Mouse (Mus musculus): ENCODE measurements around the gene Acot4.

DNA sequence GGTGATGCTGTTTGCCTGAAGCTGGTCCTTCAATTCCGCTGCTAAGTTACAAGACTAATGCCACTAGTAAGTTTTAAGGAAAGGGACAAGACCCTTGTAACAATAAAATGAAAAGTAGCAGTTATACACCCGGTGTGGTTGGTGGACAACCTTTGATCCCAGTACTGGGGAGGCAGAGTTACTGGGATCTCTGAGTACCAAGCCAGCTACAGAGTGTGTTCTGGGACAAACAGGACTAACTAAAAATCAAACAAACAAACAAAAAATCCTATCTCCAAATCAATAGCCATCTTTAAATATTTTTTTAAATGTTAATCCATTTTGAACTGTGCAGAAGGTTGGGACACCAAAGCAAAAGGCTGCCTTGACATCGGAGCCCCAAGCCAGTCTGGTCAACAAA, 28.0 kb upstream of the Acot4 start:
- TF ChIP-seq CTCF (IDR thresholded peaks at IDR 0.05; ENCODE audit: low read depth) (no peak), EP300 (IDR thresholded peaks at IDR 0.05; ENCODE audit: low read depth) (no peak)

Data from heart, postnatal 0 days (tissue).